29 mouse cellular contexts compared by ENCODE assay signal in genomic region chr11:62891763-62892162, GRCm38 (mm10). TPM values are rescaled to one million over a fixed set of nuclear protein-coding genes. Genes with fewer than 3 reads are reported as not detected.
"Had no signal": no experiment of that assay in that cellular context is flagged by ENCODE, and none has a peak within 500 bp of the region (broad histone marks: within the 10 kb centered on the region; RNA-seq: fewer than 3 reads in every experiment).

No protein-coding gene starts in this region.

- DNase-seq: heart, postnatal 10 days; heart, postnatal 14 days; heart, postnatal 36 days; heart, postnatal 4 days; kidney, adult 11 months; kidney, adult 18-20 months; kidney, adult 2 months; kidney, adult 8-10 months; kidney, adult 9 months; kidney, postnatal 10 days; kidney, postnatal 14 days; kidney, postnatal 25 days; kidney, postnatal 36 days; kidney, postnatal 4 days; layer of hippocampus, adult 9-11 months; layer of hippocampus, postnatal 36 days had no signal

- ATAC-seq: hindbrain, embryonic 16.5 days; hindbrain, postnatal 0 days; inflammation-experienced regulatory T-cells, adult 6 months; intestine, embryonic 15.5 days; intestine, embryonic 16.5 days; intestine, postnatal 0 days had no signal

RNA-seq across cellular contexts. Expression of gene Cdrt4, which starts 59.2 kb away (rescaled TPM):
- total RNA-seq: heart, adult 8-10 months; heart, postnatal 10 days; heart, postnatal 14 days; heart, postnatal 25 days; heart, postnatal 36 days; hematopoietic stem cell, adult 5-6 weeks; hindbrain, postnatal 0 days; layer of hippocampus, adult 18-20 months; layer of hippocampus, adult 2 months; layer of hippocampus, postnatal 10 days; layer of hippocampus, postnatal 14 days had no signal
